Mouse (Mus musculus) C2C12 (cell line): Measurements from ENCODE around the gene Trim30b.

ENCODE experiments used
- CEBPB ChIP-seq: IDR thresholded peaks from one replicate; pipeline ENCODE4 v1.6.1; 2011; ENCODE audit warnings: low read depth, mild to moderate bottlenecking, control low read depth, moderate library complexity
- CTCF ChIP-seq: IDR thresholded peaks from one replicate; pipeline ENCODE4 v1.5.1; 2011; ENCODE audit not compliant: control insufficient read depth, insufficient read depth, insufficient read length
- FOSL1 ChIP-seq: IDR thresholded peaks from one replicate; pipeline ENCODE4 v1.8.0; 2011; ENCODE audit warnings: mild to moderate bottlenecking, low read length; ENCODE audit not compliant: poor library complexity, insufficient read depth, severe bottlenecking
- MAX ChIP-seq: IDR thresholded peaks from one replicate; pipeline ENCODE4 v1.6.1; 2011; ENCODE audit warnings: mild to moderate bottlenecking, control low read depth
- MYOD1 ChIP-seq: IDR thresholded peaks from one replicate; pipeline ENCODE4 v1.6.1; 2011; ENCODE audit warnings: low read depth; ENCODE audit not compliant: control insufficient read depth, insufficient read length
- MYOG ChIP-seq: IDR thresholded peaks from one replicate; pipeline ENCODE4 v1.6.1; 2011; ENCODE audit not compliant: control insufficient read depth, insufficient read length; ENCODE audit errors: extremely low read depth
- USF1 ChIP-seq: IDR thresholded peaks from one replicate; pipeline ENCODE4 v1.6.1; 2011; ENCODE audit warnings: low read depth, mild to moderate bottlenecking, control low read depth, moderate library complexity

DNA sequence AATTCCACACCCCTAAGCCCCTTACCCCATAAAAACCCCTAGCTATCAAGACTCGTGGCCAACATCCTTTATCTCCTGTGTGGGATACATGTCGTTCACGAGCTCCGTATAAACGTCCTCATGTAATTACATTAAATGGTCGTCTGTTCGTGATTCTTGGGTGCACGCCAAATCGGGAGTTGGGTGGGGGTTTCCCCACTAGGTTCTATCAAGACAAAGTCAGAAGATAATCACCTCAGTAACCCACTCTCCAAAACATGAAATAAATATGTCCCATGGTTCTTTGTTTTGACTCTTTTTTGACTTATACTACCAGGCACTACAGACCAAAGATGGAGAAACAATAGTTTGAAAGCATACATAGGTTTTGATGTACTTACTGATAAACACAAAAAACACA, 47.7 kb downstream of the Trim30b start:
- TF ChIP-seq CTCF = no peak
- no peak for TF ChIP-seq USF1
- no peak for TF ChIP-seq MAX
- no peak for TF ChIP-seq MYOG
- TF ChIP-seq MYOD1 = no peak
- no peak for TF ChIP-seq FOSL1
- no peak for TF ChIP-seq CEBPB
